Mouse (Mus musculus): ENCODE results near the gene Cphx1.
"Not testable (repeated sequence)": the region's sequence is repeated elsewhere in the genome, so short reads cannot be mapped to it uniquely, and the experiment has no call there.

Cphx1 gene

DNA sequence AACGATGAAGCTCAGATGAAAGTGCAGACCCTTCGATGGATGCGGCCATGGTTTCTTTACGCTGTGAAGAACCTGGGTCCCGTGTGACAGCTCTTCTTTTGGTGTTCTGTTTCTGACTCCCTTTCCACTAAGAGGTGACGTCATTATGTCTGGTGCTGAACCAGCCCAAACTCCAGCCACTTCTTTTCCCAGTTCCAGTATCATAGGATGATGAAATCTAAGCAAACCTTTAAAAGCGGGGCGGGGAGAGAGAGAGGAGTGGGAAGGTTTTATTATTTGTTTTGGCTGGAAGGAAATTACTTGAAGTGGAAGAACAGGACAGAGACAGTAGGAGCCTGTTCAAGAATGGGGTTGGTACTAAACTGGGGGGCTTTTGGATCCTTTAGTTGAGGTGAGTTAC lies at the start of gene Cphx1:
Gene Cphx1, plus strand, starts transcription at position 301 of the 400 bp plus-strand sequence.
- not testable (repeated sequence) for DNase-seq (ENCODE audit: low read depth, low spot score)

DNA sequence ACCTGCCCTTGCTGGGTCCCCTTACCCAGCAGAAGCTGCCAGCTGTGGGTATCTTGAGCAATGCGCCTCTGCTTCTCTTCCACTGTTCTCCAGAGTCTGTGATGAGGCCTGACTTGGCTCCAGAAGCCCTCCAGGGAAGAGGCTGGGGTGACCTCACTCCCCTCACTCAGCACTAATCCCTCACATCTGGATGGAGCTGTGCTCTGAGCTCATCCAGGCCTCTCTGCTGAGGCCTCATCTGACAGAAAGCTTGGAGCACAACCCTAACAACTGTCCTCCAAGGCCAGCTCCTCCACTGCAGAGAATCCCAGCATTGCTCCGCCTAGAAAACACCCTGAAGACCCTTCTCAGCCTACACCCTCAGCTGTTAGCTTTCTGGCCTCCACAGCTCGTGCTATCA lies 43.5 kb upstream of the Cphx1 start:
- not testable (repeated sequence) for DNase-seq (ENCODE audit: low read depth, low spot score)

DNA sequence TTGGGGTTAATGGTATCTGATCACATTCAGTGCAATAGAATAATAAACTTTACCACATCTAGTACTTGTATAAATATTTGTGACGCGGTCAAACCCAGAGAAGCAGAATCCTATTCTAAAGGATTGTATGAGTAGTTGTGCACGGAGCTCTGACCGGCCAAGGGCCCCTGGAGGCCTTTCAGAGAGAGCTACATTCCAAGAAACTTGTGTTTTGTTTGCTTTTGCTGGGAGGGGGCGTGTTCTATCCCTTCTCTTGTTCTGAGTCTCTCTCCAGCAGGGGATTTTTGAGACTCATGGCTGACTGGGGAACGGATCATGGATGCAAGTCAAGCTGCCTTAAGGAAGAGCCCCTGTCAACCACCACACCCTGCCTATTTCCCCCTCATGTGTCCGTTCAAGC lies 42.4 kb upstream of the Cphx1 start:
- not testable (repeated sequence) for DNase-seq (ENCODE audit: low read depth, low spot score)

DNA sequence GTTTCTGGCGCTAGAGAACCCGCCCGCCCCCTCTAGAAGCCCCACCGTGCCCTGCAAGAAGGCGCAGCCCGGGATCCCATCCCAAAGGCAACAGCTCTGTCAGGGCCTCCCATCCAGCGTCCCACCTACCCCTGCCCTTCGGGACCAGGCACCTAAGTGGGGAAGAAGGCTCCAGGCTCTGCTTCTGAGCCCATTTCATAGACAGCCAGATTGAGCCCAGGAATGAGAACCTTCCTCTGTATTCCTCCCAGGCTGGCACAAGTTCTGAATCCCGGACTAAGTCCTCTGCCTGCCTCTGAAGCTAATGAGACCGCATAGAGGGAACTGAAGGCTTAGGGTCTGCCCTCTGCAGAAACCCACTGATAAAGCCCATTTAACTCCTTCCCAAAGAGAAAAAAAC lies 35.1 kb upstream of the Cphx1 start, which contains the start of gene Plac9a:
Gene Plac9a, minus strand, starts transcription at position 101 of the 400 bp plus-strand sequence.
- DNase-seq (ENCODE audit: low read depth, low spot score): not testable (repeated sequence)

DNA sequence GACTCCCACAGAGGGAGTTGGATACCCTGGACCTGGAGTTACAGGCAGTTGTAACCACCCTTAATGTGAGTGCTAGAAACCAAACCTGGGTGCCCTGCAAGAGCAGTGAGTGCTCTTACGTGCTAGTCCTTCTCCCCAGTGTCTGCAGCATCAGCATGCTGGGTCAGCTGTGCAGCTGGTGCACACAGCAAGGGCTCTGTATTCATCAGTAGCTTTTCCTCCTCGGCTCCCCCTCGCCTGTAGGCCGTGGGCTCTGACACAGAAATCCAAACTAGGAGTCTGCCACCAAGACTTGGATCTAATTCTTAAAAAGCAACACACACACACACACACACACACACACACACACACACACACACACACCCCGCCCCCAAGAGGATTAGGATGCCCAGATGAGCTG lies 32.9 kb upstream of the Cphx1 start:
- DNase-seq (ENCODE audit: low read depth, low spot score): not testable (repeated sequence)

DNA sequence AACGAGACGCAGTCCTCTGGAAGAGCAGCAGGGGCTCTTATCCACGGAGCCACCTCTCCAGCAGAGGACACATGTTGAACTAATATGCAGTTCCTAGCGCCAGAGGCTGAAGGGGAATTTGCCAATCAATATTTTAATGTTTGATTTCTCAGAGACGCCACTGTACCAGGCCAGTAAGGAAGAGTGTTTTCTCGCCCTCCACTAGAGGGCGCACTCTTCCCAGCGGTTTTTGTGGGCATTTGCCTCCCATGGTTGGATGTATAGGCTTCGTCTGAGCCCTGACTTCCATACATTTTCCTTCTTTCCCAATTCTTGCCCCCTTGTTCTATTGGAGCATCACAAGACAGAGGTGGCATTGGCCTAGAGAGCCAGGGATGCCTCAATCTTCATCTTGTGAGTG lies 30.8 kb upstream of the Cphx1 start:
- not testable (repeated sequence) for DNase-seq (ENCODE audit: low read depth, low spot score)

DNA sequence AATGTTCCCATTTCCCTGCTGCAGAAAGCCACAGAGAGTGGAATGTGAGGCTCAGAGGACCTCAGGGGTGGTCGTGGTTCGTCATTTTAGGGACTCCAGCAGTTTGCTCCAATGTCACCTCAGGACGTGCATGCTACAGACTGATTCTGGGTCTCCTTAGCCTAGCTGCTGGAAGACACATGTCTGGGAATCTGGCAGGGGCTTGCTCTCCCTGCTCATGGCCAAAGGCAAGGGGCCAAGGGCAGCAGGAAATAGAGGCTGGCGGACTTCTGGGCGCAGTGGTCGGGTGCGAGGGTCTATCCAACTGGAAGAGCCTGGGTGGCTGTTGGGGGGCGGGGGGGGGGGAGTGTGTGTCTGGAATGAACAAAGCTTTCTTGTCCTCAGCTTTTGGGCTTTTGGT lies 29.1 kb upstream of the Cphx1 start:
- DNase-seq (ENCODE audit: low read depth, low spot score): not testable (repeated sequence)

DNA sequence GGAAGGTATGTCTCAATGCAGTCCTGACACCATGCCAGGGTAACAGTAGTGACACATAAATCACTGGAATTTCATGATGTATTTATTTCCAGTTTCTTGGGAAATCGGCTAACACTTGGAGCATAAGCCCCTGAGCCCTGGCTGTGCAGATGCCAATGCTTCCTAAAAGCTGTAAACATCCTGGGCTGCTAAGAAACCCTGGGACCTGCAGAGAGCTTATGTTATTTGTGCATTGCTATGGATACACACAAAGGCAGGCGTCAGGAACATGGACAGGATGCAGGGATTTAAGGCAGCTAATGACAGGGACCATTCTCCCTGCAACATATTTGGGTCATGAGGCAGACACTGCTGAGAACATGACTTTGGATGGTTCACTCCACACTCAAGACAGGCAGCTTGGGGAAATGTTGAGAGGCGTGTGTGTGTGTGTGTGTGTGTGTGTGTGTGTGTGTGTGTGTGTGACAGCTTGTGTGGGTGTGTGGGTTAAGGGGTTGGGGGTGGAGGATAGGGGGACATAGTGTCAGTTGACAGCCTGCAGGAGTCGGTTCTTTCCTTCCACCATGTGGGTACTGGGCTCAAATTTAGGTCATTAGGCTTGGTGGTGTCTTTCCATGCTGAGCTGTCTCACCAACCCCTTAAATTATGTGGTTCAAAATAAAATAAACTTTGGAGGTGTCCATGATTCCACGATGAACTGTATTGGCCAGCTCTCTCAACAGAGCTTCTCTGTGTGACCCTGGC lies 19.5 kb upstream of the Cphx1 start:
- DNase-seq (ENCODE audit: low read depth, low spot score): not testable (repeated sequence)

DNA sequence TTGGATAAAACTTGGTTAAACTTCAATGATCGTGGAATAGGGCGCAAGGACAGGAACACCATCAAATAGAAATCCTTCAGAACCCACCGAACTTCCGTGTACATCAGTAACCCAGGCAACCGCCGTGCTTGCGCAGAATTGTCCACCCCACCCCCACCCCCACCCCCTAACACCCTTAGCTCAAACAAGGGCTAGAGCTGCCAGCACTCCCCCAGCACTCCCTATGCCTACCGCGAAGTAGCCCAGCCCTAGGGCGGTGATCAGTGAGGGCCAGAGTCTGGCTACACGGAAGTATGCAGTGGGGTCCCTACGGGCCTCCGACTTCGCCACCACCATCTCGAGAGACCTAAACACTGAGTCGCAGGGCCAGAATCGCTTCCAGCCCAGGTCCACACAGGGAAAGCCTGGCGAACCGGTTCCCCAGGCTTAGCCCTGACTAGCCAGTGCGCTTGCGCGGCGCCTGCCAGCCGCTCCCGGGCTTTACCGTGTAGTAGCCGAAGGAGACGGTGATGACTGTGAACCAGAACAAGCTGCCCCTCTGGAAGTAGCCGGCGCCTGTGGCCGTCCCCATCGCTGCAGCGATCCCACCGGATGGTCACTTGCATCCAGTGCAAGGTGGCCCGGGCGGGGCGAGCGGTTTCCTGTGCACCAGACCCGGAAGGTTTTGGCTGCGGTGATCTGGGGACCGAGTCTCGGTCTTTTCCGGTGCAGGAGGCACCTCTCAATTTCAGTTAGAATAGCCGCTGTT lies 11.1 kb upstream of the Cphx1 start:
- not testable (repeated sequence) for DNase-seq (ENCODE audit: low read depth, low spot score)

DNA sequence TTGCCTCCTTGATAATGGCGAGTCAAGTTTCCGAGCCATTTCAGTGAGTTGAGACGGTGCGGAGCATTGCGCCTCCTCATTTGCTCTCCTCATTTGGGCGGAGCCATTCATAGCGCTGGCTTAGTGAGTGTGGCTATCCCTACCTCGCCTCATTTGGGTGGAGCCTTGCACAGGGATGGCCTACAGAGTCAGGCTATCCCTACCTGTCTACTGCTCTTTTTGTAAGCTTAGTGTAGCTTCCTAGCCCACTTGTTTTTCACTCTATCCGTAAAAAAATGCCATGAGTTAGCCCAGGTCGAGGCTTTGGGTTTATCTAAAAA lies 10.6 kb upstream of the Cphx1 start, which contains the start of gene Tmem254a:
Gene Tmem254a, minus strand, starts transcription at position 111 of the 320 bp plus-strand sequence.
- not testable (repeated sequence) for DNase-seq (ENCODE audit: low read depth, low spot score)

DNA sequence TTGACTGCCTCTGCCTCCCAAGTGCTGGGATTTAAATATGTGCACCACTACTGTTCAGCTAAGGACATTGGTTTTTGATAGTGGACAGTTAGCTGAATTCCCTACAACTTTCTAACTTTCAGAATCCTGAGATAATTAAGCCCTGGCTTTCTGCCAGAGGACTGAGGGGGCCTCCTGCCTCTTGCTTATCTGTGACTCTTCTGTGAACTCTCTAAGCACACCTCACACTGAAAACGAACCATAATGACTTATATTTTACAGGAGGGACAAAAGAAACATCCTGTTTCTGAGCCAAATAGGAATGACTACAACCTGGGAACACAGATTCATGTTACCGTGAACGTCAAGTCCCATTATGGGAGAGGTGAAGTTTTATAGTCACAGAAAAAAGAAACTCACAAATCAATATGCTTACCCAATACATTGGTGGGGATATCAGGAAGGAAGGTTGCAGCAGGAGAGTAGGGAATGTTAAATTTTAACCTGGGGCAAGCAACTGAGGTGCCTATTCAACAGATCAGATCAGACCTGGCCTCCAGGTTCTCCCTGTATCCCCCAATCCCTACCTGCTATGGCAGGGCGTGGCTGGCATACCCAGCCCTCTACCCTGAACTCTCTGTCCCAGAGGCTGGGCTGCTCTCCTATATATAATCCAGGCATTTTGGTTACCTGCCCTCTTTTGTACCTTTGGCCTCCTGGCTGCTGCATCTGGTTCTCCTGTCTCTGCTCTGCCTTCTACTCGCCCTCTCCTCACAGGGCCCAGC lies 1.1 kb upstream of the Cphx1 start:
- DNase-seq (ENCODE audit: low read depth, low spot score): not testable (repeated sequence)

DNA sequence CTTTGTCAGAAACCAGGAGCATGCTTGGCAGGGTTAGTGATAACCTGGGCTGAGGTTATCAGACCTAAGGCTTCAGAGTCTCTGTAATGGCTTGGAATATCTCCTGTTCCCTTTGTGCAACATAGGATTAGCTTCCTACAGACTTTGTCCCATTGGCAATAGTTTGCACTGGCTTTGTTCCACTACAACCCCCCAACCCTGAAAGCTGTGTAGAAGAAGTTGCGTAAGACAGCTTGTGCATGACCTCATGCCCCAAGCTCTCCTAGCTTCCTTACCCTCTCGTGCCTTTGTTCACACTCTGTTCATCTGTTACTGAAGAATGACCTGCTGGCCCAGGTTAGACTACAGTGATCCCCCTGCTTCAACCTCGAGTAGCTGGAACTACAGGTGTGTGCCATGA lies 19.8 kb downstream of the Cphx1 start:
- not testable (repeated sequence) for DNase-seq (ENCODE audit: low read depth, low spot score)

DNA sequence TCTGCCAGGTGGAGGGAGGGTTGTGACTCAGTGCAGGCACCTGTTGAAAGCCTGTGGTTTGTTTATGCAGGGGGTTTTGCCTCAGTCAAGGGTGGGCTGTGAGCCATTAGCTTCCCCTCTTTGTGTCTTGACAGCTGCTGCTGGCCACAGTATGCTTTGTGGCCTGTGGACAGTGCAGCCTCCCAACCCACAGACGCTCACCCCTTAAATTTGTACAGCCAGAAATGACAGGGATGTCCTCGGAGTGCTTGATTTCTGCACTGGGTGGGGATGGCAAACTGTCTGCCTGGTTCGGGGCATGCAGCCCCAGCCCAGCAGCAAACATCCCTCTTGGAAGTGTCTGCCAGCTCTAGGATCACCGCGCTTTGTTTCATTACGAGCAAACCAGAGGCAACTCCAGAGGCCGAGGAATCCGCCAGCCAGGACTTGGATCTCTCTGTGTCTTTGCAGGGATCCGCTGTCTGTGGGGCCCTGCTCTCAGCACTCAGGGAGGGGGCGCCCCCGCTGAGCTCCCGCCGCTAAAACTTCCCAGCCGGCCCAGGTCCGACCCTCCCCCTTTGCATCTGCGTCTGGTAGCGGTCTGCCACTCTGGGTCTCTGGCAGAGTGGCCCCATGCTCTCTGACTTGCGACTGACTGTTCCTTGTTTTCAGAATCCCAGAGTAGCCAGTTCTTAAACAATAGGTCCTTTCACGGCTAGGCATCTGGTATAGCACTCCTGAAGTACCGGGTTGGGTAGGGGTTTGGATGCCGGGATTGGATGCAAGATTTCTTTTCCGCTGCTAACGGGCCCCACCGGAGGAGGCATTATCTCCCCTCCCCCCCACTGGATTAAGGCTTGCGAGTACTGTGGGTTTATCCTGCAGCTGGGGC lies 40.5 kb downstream of the Cphx1 start, which contains the start of gene Duxbl1:
Gene Duxbl1, plus strand, starts transcription at position 207 of the 871 bp plus-strand sequence.
- not testable (repeated sequence) for DNase-seq (ENCODE audit: low read depth, low spot score)

DNA sequence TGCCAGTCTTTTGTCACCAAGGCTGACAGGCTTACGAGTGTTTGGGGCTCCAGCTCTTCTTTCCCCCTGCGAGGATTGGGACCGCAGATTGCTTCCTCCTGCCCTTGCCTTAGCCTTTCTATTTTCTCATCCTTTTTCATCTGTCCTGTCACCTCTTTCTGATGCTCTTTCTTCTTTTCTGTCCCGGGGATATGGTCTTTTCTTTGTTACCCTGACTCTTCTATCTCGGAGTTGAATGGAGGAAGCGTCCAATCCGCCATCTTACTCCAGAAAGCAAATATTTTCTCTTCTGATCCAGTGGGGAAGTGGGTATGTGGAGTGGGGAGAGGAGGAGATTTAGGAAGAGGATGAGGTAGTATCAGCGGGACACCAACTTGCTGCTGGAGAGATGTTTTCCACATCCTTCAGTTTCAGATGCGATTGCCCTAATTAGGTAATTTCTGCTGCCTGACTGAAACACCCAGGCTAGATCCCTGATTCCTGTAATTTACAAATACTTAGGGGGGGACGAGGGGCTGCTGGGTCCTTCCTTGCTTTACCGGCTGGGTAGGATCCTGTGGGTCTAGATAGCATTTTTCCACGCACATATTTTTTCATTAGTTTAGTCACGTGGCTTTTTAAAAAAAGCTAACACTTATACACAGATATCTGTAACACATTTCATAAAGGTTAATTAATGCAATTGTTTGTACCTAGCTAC lies 41.3 kb downstream of the Cphx1 start:
- DNase-seq (ENCODE audit: low read depth, low spot score): not testable (repeated sequence)

DNA sequence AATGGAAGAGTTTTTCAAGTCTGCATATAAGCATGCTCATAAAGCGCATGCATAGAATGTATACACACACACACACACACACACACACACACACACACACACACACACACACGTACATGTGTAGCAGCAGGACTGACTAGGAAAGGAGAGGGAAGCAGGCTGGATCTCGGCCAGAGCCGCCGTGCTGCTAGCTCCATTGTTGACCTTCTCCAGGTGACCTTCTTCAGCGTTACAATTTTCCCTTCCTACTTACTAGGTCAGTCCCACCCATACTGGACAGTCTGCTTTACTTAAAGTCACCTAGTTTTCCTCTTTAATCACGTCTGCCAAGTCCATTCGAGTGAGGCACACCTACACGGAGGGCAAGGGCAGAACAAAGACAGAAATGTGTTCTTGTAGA lies 43.8 kb downstream of the Cphx1 start:
- not testable (repeated sequence) for DNase-seq (ENCODE audit: low read depth, low spot score)

Data from skeletal muscle tissue, adult 2 months (tissue).